ENCODE assay signal across 9 mouse cellular contexts in genomic region chr10:128822135-128822534, GRCm38 (mm10). TPM values are rescaled to one million over a fixed set of nuclear protein-coding genes. Genes with fewer than 3 reads are reported as not detected.
DNase-seq lines count a peak whose midpoint lies in the region; ATAC-seq and TF ChIP-seq lines count a peak whose summit lies in the region.
"Had no signal": no experiment of that assay in that cellular context is flagged by ENCODE, and none has a peak within 500 bp of the region (broad histone marks: within the 10 kb centered on the region; RNA-seq: fewer than 3 reads in every experiment).

No protein-coding gene starts in this region.

- no peaks in the 10 kb centered on the region for H3K27me3 ChIP-seq in heart, embryonic 15.5 days
- no peaks in the 10 kb centered on the region for H3K27me3 ChIP-seq in MEL (ENCODE audit: control insufficient read depth in 1 of 2, insufficient read depth in 2 of 2, low read length in 2 of 2)
- no peaks in the 10 kb centered on the region for H3K27me3 ChIP-seq in hindbrain, embryonic 10.5 days (ENCODE audit: insufficient read depth, poor library complexity, severe bottlenecking)
- H3K27me3 ChIP-seq: Patski had no signal

- TF ChIP-seq RAD21 in MEL (IDR thresholded peaks at IDR 0.05; ENCODE audit: low read depth, low read length): no peak

- peak overlapping the region; percentile 96 for H3K4me3 ChIP-seq in heart, embryonic 15.5 days
- H3K4me3 ChIP-seq in MEL (ENCODE audit: control insufficient read depth in 1 of 2, insufficient read depth in 1 of 2, low read depth in 2 of 2, low read length in 2 of 2): peak overlapping the region; percentile 90 to 91
- peak overlapping the region; percentile 88 for H3K4me3 ChIP-seq in hindbrain, embryonic 10.5 days

- no peaks in the 10 kb centered on the region for H3K9me3 ChIP-seq in heart, embryonic 15.5 days (replicated peaks)
- H3K9me3 ChIP-seq in MEL (replicated peaks; ENCODE audit: insufficient read depth, low read length): no peaks in the 10 kb centered on the region
- H3K9me3 ChIP-seq in hindbrain, embryonic 10.5 days: no peaks in the 10 kb centered on the region

- H3K79me2 ChIP-seq in MEL (ENCODE audit: control insufficient read depth, insufficient read depth, low read length, poor library complexity): peaks cover 50% of the 10 kb centered on the region

- H3K4me1 ChIP-seq in heart, embryonic 15.5 days (replicated peaks): peaks cover 13% of the 10 kb centered on the region
- peaks cover 5 to 8% of the 10 kb centered on the region in 2 experiments; a peak in 3 of 4 replicates for H3K4me1 ChIP-seq in MEL (ENCODE audit: control insufficient read depth in 1 of 2, insufficient read depth in 2 of 2, low read length in 2 of 2)
- H3K4me1 ChIP-seq in hindbrain, embryonic 10.5 days (replicated peaks): peaks cover 16% of the 10 kb centered on the region

- TF ChIP-seq POLR2A in MEL (IDR thresholded peaks at IDR 0.05; ENCODE audit: control insufficient read depth in 1 of 2, insufficient read depth in 1 of 2, low read depth in 1 of 2, low read length in 2 of 2, poor library complexity in 1 of 2): no peak

- TF ChIP-seq CTCF in MEL (IDR thresholded peaks at IDR 0.05 in 2 of 3, conservative IDR thresholded peaks at IDR 0.05 in 1 of 3; ENCODE audit: control insufficient read depth in 1 of 3, insufficient read depth in 1 of 3, low read depth in 2 of 3, low read length in 3 of 3, poor library complexity in 1 of 3, severe bottlenecking in 1 of 3): no peak

- no peak for DNase-seq in heart, adult 18-20 months
- no peak for DNase-seq in MEL (ENCODE audit: low read depth, low spot score)
- no peak for DNase-seq in hindbrain, embryonic 10.5 days (ENCODE audit: low spot score)
- DNase-seq in mesoderm, embryonic 11.5 days (ENCODE audit: low read depth, low spot score): peak; percentile 22
- no peak for DNase-seq in urinary bladder, postnatal 4 days (ENCODE audit: low spot score in 2 of 2)
- DNase-seq in right cerebral cortex, adult 18-20 months: no peak
- no peak for DNase-seq in left cerebral cortex, adult 18-20 months (ENCODE audit: low spot score in 2 of 2)

- ATAC-seq in heart, embryonic 15.5 days (replicated peaks; ENCODE audit: insufficient number of reproducible peaks, insufficient read depth, low FRiP score, low read depth): no peak

- H3K4me2 ChIP-seq in heart, embryonic 15.5 days: peak overlapping the region; percentile 72

- 2% methylated on average over 13 of the region's 13 CpGs for WGBS in heart, embryonic 15.5 days
- WGBS in hindbrain, embryonic 10.5 days: 5% methylated on average over 13 of the region's 13 CpGs

- peaks cover 32% of the 10 kb centered on the region for H3K36me3 ChIP-seq in heart, embryonic 15.5 days
- peaks cover 23 to 26% of the 10 kb centered on the region in 2 experiments for H3K36me3 ChIP-seq in MEL (ENCODE audit: control insufficient read depth in 1 of 2, insufficient read depth in 2 of 2, low read length in 2 of 2)
- peaks cover 58% of the 10 kb centered on the region for H3K36me3 ChIP-seq in hindbrain, embryonic 10.5 days

- TF ChIP-seq EP300 in MEL (IDR thresholded peaks at IDR 0.05; ENCODE audit: low read depth in 1 of 2, low read length in 2 of 2): no peak

- peak overlapping the region; percentile 73 for H3K27ac ChIP-seq in heart, embryonic 15.5 days
- H3K27ac ChIP-seq in MEL (ENCODE audit: control insufficient read depth, low read depth, low read length): peak overlapping the region; percentile 69
- H3K27ac ChIP-seq in hindbrain, embryonic 10.5 days: peak overlapping the region; percentile 91

- H3K9ac ChIP-seq in heart, embryonic 15.5 days: peak overlapping the region; percentile 90
- peak overlapping the region; percentile 94 for H3K9ac ChIP-seq in MEL (ENCODE audit: control insufficient read depth, low read depth, low read length, poor library complexity, severe bottlenecking)

TF ChIP-seq in MEL, 35 proteins besides CTCF, POLR2A, EP300 and RAD21:
- TF ChIP-seq GATA1 (IDR thresholded peaks at IDR 0.05; ENCODE audit: low read depth, low read length) (no peak), TBP (IDR thresholded peaks at IDR 0.05; ENCODE audit: low read depth, low read length) (no peak), NELFE (IDR thresholded peaks at IDR 0.05; ENCODE audit: low read depth, low read length) (no peak), MXI1 (IDR thresholded peaks at IDR 0.05; ENCODE audit: low read depth, low read length) (peak; percentile 52), MYB (IDR thresholded peaks at IDR 0.05; ENCODE audit: low read depth, low read length) (no peak), CHD1 (IDR thresholded peaks at IDR 0.05; ENCODE audit: low read depth, low read length) (0 out of 2 replicates have a peak, but pooled peaks have one; percentile 72), POLR2AphosphoS2 (IDR thresholded peaks at IDR 0.05; ENCODE audit: low read length) (no peak), MAX (IDR thresholded peaks at IDR 0.05; ENCODE audit: low read length) (peak; percentile 40; the same call in 1 of the 2 replicates), SIN3A (IDR thresholded peaks at IDR 0.05; ENCODE audit: low read length) (peak; percentile 9; the same call in 1 of the 2 replicates), RCOR1 (IDR thresholded peaks at IDR 0.05; ENCODE audit: low read depth, low read length) (no peak), MYC (IDR thresholded peaks at IDR 0.05; ENCODE audit: low read depth, low read length) (no peak)

RNA-seq across cellular contexts. Expression of gene Ormdl2, which starts 0.7 kb away (rescaled TPM):
- polyA plus RNA-seq in heart, embryonic 15.5 days (2015; fragmentation: Nextera tagmentation; extraction: Ambion mirVana): 34.3 and 42.6 TPM in 2 replicates
- 1 to 10 TPM; 8.1 to 9.7 TPM for total RNA-seq in heart, adult 18-20 months (2021)
- total RNA-seq in MEL (2012; rRNA removed): 90.7 and 100 TPM in 2 replicates
- polyA plus RNA-seq in MEL (2012; ENCODE audit: insufficient read depth in 1 of 2, insufficient read length in 2 of 2, low read depth in 1 of 2, low replicate concordance in 2 of 2, missing spikeins in 1 of 2): 100 to 1,000 TPM; 114 to 278 TPM
- 74.1 and 97.0 TPM in 2 replicates for polyA plus RNA-seq in hindbrain, embryonic 10.5 days (2016; fragmentation: Nextera tagmentation; extraction: Ambion mirVana)
- 1 to 10 TPM; 8.0 to 8.6 TPM for total RNA-seq in left cerebral cortex, adult 18-20 months (2021)

RNA-seq across cellular contexts. Expression of gene Sarnp, which starts 5.0 kb away (rescaled TPM):
- 145 and 168 TPM in 2 replicates for polyA plus RNA-seq in heart, embryonic 15.5 days (2015; fragmentation: Nextera tagmentation; extraction: Ambion mirVana)
- total RNA-seq in heart, adult 18-20 months (2021): 10 to 100 TPM; 35.6 to 39.7 TPM
- total RNA-seq in MEL (2012; rRNA removed): 100 and 103 TPM in 2 replicates
- polyA plus RNA-seq in MEL (2012; ENCODE audit: insufficient read depth in 1 of 2, insufficient read length in 2 of 2, low read depth in 1 of 2, low replicate concordance in 2 of 2, missing spikeins in 1 of 2): 1,000 to 10,000 TPM in 1 of 2 experiments, 100 to 1,000 TPM in 1; 189 to 1,007 TPM
- polyA plus RNA-seq in hindbrain, embryonic 10.5 days (2016; fragmentation: Nextera tagmentation; extraction: Ambion mirVana): 251 and 263 TPM in 2 replicates
- 10 to 100 TPM; 39.5 to 39.6 TPM for total RNA-seq in left cerebral cortex, adult 18-20 months (2021)

RNA-seq across cellular contexts. Expression of gene Tmem198b, which starts 18.0 kb away (rescaled TPM):
- 14.9 and 18.8 TPM in 2 replicates for polyA plus RNA-seq in heart, embryonic 15.5 days (2015; fragmentation: Nextera tagmentation; extraction: Ambion mirVana)
- 1 to 10 TPM; 4.6 to 5.6 TPM for total RNA-seq in heart, adult 18-20 months (2021)
- 2.2 and 3.1 TPM in 2 replicates for total RNA-seq in MEL (2012; rRNA removed)
- 1 to 10 TPM in 1 of 2 experiments, not detected in 1; 8.6 TPM for polyA plus RNA-seq in MEL (2012; ENCODE audit: insufficient read depth in 1 of 2, insufficient read length in 2 of 2, low read depth in 1 of 2, low replicate concordance in 2 of 2, missing spikeins in 1 of 2)
- 19.1 and 23.3 TPM in 2 replicates for polyA plus RNA-seq in hindbrain, embryonic 10.5 days (2016; fragmentation: Nextera tagmentation; extraction: Ambion mirVana)
- total RNA-seq in left cerebral cortex, adult 18-20 months (2021): 1 to 10 TPM; 6.9 to 7.1 TPM

RNA-seq across cellular contexts. Expression of gene Dnajc14, which starts 18.3 kb away (rescaled TPM):
- 35.2 and 42.5 TPM in 2 replicates for polyA plus RNA-seq in heart, embryonic 15.5 days (2015; fragmentation: Nextera tagmentation; extraction: Ambion mirVana)
- total RNA-seq in heart, adult 18-20 months (2021): 10 to 100 TPM; 34.0 to 35.3 TPM
- 22.2 and 27.7 TPM in 2 replicates for total RNA-seq in MEL (2012; rRNA removed)
- polyA plus RNA-seq in MEL (2012; ENCODE audit: insufficient read depth in 1 of 2, insufficient read length in 2 of 2, low read depth in 1 of 2, low replicate concordance in 2 of 2, missing spikeins in 1 of 2): 10 to 100 TPM in 1 of 2 experiments, not detected in 1; 36.7 TPM
- polyA plus RNA-seq in hindbrain, embryonic 10.5 days (2016; fragmentation: Nextera tagmentation; extraction: Ambion mirVana): 50.4 and 56.0 TPM in 2 replicates
- 10 to 100 TPM; 64.6 to 67.0 TPM for total RNA-seq in left cerebral cortex, adult 18-20 months (2021)

RNA-seq across cellular contexts. Expression of gene Mmp19, which starts 31.4 kb away (rescaled TPM):
- polyA plus RNA-seq in heart, embryonic 15.5 days (2015; fragmentation: Nextera tagmentation; extraction: Ambion mirVana): 1.6 and 2.5 TPM in 2 replicates
- 1 to 10 TPM; 1.9 to 3.7 TPM for total RNA-seq in heart, adult 18-20 months (2021)
- total RNA-seq in MEL (2012; rRNA removed): 0.08 and 0.10 TPM in 2 replicates
- polyA plus RNA-seq in MEL (2012; ENCODE audit: insufficient read depth in 1 of 2, insufficient read length in 2 of 2, low read depth in 1 of 2, low replicate concordance in 2 of 2, missing spikeins in 1 of 2): under 1 TPM in 1 of 2 experiments, not detected in 1; 0.36 TPM
- 0.36 and 0.39 TPM in 2 replicates for polyA plus RNA-seq in hindbrain, embryonic 10.5 days (2016; fragmentation: Nextera tagmentation; extraction: Ambion mirVana)
- under 1 TPM; 0.63 to 0.66 TPM for total RNA-seq in left cerebral cortex, adult 18-20 months (2021)
